Mouse (Mus musculus): ENCODE data around the gene Slc25a38. TPM values are rescaled to one million over a fixed set of nuclear protein-coding genes. Genes with fewer than 3 reads are reported as not detected.
"Not testable (repeated sequence)": the region's sequence is repeated elsewhere in the genome, so short reads cannot be mapped to it uniquely, and the experiment has no call there.

The Slc25a38 gene
- polyA plus RNA-seq, 1 experiment from 2014 or later = 3.5 TPM

- H3K4me3 ChIP-seq (ENCODE audit: inconsistent target) = no peak overlapping the region
- H3K79me2 ChIP-seq (ENCODE audit: inconsistent target) = no peaks in the 10 kb centered on the region
These were observed 26.8 kb upstream of the Slc25a38 start for GRCm38 (mm10) chr9:120083158-120083894.

GRCm38 (mm10) chr9:120084406-120084805, 25.8 kb upstream of the Slc25a38 start:
- Histone ChIP-seq H3K4me3 (ENCODE audit: inconsistent target) (no peak overlapping the region), H3K36me3 (ENCODE audit: inconsistent target) (no peaks in the 10 kb centered on the region), H3K27ac (no peak overlapping the region), H3K79me2 (ENCODE audit: inconsistent target) (no peaks in the 10 kb centered on the region)
- WGBS (ENCODE audit: missing documents) = 95% methylated on average over 9 of the region's 9 CpGs

More at GRCm38 (mm10) chr9:120083158-120083894, 26.8 kb upstream of the Slc25a38 start:
- Histone ChIP-seq H3K36me3 (ENCODE audit: inconsistent target) (no peaks in the 10 kb centered on the region), H3K27ac (no peak overlapping the region)
- WGBS (ENCODE audit: missing documents) = 69% methylated on average over 18 of the region's 18 CpGs

GRCm38 (mm10) chr9:120089125-120089524, 21.0 kb upstream of the Slc25a38 start:
- H3K4me3 ChIP-seq (ENCODE audit: inconsistent target) = no peak overlapping the region
- H3K36me3 ChIP-seq (ENCODE audit: inconsistent target) = no peaks in the 10 kb centered on the region
- no peaks in the 10 kb centered on the region for H3K79me2 ChIP-seq (ENCODE audit: inconsistent target)
- 93% methylated on average over 7 of the region's 7 CpGs for WGBS (ENCODE audit: missing documents)
- no peak overlapping the region for H3K27ac ChIP-seq

GRCm38 (mm10) chr9:120091086-120091485, 19.1 kb upstream of the Slc25a38 start:
- 89% methylated on average over 5 of the region's 10 CpGs for WGBS (ENCODE audit: missing documents)
- H3K27ac ChIP-seq = no peak overlapping the region

GRCm38 (mm10) chr9:120091696-120092238, 18.4 kb upstream of the Slc25a38 start, which contains the start of gene Ccr8:
Gene Ccr8, plus strand, starts transcription at chr9:120092114.
- 89% methylated on average over 5 of the region's 5 CpGs for WGBS (ENCODE audit: missing documents)
- H3K27ac ChIP-seq = no peak within 1 kb of the TSS
- no peak within 1 kb of the TSS for H3K4me3 ChIP-seq (ENCODE audit: inconsistent target)
- no peaks in the 10 kb centered on the region for H3K79me2 ChIP-seq (ENCODE audit: inconsistent target)
- H3K36me3 ChIP-seq (ENCODE audit: inconsistent target) = no peaks in the 10 kb centered on the region

More at GRCm38 (mm10) chr9:120091086-120091485, 19.1 kb upstream of the Slc25a38 start:
- H3K36me3 ChIP-seq (ENCODE audit: inconsistent target) = no peaks in the 10 kb centered on the region
- H3K4me3 ChIP-seq (ENCODE audit: inconsistent target) = no peak overlapping the region
- no peaks in the 10 kb centered on the region for H3K79me2 ChIP-seq (ENCODE audit: inconsistent target)

GRCm38 (mm10) chr9:120093701-120094100, 16.5 kb upstream of the Slc25a38 start:
- H3K4me3 ChIP-seq (ENCODE audit: inconsistent target) = no peak overlapping the region
- no peaks in the 10 kb centered on the region for H3K79me2 ChIP-seq (ENCODE audit: inconsistent target)
- H3K36me3 ChIP-seq (ENCODE audit: inconsistent target) = no peaks in the 10 kb centered on the region
- no peak overlapping the region for H3K27ac ChIP-seq
- 90% methylated on average over 10 of the region's 13 CpGs for WGBS (ENCODE audit: missing documents)

GRCm38 (mm10) chr9:120095886-120096285, 14.3 kb upstream of the Slc25a38 start:
- Histone ChIP-seq H3K36me3 (ENCODE audit: inconsistent target) (no peaks in the 10 kb centered on the region), H3K79me2 (ENCODE audit: inconsistent target) (no peaks in the 10 kb centered on the region), H3K27ac (no peak overlapping the region), H3K4me3 (ENCODE audit: inconsistent target) (no peak overlapping the region)
- WGBS (ENCODE audit: missing documents) = 20% methylated on average over 6 of the region's 7 CpGs

- Histone ChIP-seq H3K4me3 (ENCODE audit: inconsistent target) (no peak overlapping the region), H3K36me3 (ENCODE audit: inconsistent target) (no peaks in the 10 kb centered on the region), H3K79me2 (ENCODE audit: inconsistent target) (no peaks in the 10 kb centered on the region), H3K27ac (no peak overlapping the region)
- WGBS (ENCODE audit: missing documents) = 23% methylated on average over 7 of the region's 7 CpGs
These were observed 11.5 kb upstream of the Slc25a38 start for GRCm38 (mm10) chr9:120098682-120099081.

GRCm38 (mm10) chr9:120099304-120099703, 10.9 kb upstream of the Slc25a38 start:
- no peaks in the 10 kb centered on the region for H3K79me2 ChIP-seq (ENCODE audit: inconsistent target)
- WGBS (ENCODE audit: missing documents) = 94% methylated on average over 7 of the region's 8 CpGs
- H3K4me3 ChIP-seq (ENCODE audit: inconsistent target) = no peak overlapping the region
- H3K36me3 ChIP-seq (ENCODE audit: inconsistent target) = no peaks in the 10 kb centered on the region
- H3K27ac ChIP-seq = no peak overlapping the region

GRCm38 (mm10) chr9:120101165-120101564, 9.0 kb upstream of the Slc25a38 start:
- no peak overlapping the region for H3K27ac ChIP-seq
- no peak overlapping the region for H3K4me3 ChIP-seq (ENCODE audit: inconsistent target)
- no peaks in the 10 kb centered on the region for H3K36me3 ChIP-seq (ENCODE audit: inconsistent target)
- WGBS (ENCODE audit: missing documents) = 77% methylated on average over 2 of the region's 2 CpGs
- no peaks in the 10 kb centered on the region for H3K79me2 ChIP-seq (ENCODE audit: inconsistent target)

GRCm38 (mm10) chr9:120108953-120109352, 1.2 kb upstream of the Slc25a38 start:
- H3K79me2 ChIP-seq (ENCODE audit: inconsistent target) = peaks cover 30% of the 10 kb centered on the region
- 93% methylated on average over 12 of the region's 12 CpGs for WGBS (ENCODE audit: missing documents)
- not testable (repeated sequence) for H3K4me3 ChIP-seq (ENCODE audit: inconsistent target); H3K36me3 ChIP-seq (ENCODE audit: inconsistent target); H3K27ac ChIP-seq

GRCm38 (mm10) chr9:120111156-120111945, 1.2 kb downstream of the Slc25a38 start:
- peaks cover 50% of the 10 kb centered on the region for H3K79me2 ChIP-seq (ENCODE audit: inconsistent target)
- 72% methylated on average over 14 of the region's 15 CpGs for WGBS (ENCODE audit: missing documents)

GRCm38 (mm10) chr9:120112472-120112871, 2.3 kb downstream of the Slc25a38 start:
- Histone ChIP-seq H3K36me3 (ENCODE audit: inconsistent target) (no peaks in the 10 kb centered on the region), H3K27ac (no peak overlapping the region), H3K4me3 (ENCODE audit: inconsistent target) (no peak overlapping the region), H3K79me2 (ENCODE audit: inconsistent target) (peaks cover 50% of the 10 kb centered on the region)
- 94% methylated on average over 6 of the region's 6 CpGs for WGBS (ENCODE audit: missing documents)

More at GRCm38 (mm10) chr9:120111156-120111945, 1.2 kb downstream of the Slc25a38 start:
- Histone ChIP-seq H3K4me3 (ENCODE audit: inconsistent target) (peak overlapping the region; percentile 51), H3K27ac (no peak overlapping the region), H3K36me3 (ENCODE audit: inconsistent target) (no peaks in the 10 kb centered on the region)

- Histone ChIP-seq H3K27ac (no peak overlapping the region), H3K79me2 (ENCODE audit: inconsistent target) (peaks cover 50% of the 10 kb centered on the region), H3K36me3 (ENCODE audit: inconsistent target) (no peaks in the 10 kb centered on the region), H3K4me3 (ENCODE audit: inconsistent target) (no peak overlapping the region)
- WGBS (ENCODE audit: missing documents) = 98% methylated on average over 5 of the region's 7 CpGs
These were observed 3.3 kb downstream of the Slc25a38 start for GRCm38 (mm10) chr9:120113456-120113855.
